Mouse (Mus musculus): ENCODE results near the gene Vcpkmt.

Gene Vcpkmt

DNA sequence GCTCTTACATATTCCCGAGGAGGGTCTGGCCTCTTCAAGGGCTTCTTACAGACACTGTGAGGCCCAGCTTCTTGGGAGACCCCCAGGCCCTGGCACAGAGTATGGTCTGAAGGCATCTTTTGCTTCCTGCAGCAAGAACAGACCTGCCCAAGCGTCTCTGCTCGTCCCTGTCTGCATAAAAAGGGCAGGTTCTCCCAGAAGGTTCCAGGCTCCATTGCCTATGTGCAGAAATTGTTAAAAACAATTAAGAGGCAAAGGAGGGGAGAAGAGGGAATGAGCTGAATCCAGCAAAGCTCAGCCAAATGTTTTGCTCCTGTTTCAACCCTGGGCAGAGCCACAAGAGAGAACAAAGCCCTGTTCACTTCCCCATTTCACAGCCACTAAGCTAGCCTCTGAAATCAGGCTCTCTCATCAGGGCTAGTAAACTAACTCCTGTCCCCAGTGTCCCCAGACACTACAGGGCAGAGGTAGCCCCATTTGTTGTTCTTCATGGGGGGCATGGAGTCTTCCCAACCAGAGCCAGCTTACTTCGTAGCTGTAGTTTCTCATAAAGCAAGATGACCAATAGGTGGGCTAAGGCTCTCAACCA, 44.4 kb downstream of the Vcpkmt start:
- no peak for DNase-seq (ENCODE audit: extremely low spot score)

DNA sequence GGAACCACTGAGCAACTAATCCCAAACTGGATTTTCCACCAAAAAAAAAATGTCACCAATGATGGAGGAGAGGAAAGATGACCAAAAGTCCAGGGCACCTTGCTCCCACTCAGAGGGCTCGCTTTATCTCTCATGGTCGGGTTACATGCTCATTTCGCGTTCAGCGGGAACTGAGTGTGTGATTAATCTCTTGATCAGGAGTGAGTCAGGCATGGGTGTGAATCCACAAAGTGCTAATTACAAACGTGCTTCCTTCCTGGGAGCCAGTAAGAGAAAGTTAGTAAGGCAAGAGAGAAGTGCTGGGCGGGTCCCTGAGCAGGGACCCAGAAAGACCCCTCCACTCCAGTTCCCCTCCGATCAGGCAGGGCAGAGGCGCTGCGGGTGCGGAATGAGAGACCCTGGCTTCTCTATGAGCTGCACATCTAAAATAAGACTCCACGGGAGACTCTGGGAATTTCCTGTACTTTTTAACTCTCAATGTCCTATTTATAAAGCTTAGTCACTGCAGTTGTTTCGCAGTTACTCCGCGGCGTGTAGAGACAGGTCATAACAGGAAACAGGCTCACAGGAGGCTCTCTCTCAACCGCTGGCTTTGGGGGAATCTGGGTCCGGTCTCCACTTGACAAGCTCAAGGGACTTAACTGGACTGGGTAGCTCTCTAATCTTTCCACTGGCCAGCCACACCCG, 45.0 kb downstream of the Vcpkmt start:
- DNase-seq (ENCODE audit: extremely low spot score), result peak; percentile 55

DNA sequence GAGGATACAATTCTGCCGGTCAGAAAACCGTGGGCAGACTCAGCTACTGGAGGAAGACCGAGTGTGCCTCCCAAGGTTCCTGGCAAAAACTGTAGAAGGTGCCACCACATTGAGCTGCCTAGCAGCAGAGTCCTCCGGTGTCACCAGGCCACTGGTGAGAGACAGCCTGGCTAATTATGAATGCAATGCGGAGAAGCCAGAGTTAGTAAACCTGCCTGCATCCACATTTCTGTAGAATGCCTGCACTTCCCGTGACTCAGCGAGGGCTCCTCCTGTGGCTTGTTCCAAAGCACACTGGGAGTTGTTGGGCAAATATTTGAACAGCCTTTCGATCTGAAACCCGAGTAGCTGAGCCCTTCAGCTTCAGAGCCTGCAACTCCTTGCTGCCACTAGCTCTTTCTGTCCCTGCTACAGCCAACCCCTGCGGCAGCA, 45.6 kb downstream of the Vcpkmt start:
- DNase-seq (ENCODE audit: extremely low spot score), result no peak

DNA sequence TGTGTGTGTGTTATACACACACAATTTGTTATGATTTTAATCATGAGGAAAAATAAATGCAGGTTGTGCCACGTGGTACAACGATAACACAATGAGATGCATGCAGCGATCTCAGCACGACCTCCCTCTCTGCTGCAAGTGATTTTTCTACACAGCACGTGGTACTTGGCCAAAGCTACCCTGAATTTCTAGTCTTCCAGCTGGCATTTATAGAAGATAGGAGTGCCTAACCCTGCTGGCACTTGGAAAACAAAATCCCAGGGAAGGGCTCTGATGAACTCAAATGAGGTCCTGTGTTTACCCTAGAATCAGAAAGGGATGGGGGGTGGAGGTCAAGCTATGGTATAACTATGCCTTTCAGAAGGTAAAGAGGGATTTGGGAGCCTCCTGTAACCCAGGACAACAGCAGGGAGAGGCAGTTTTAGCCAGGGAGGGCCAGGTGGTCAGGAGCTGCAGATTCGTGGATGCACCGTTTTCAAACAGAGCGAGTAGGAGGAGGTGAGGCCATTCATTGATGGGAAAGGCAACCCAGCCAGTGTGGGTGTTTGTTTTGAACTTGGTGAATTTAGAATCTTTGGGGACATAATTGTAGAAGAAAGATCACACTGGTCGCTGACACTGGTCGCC, 46.1 kb downstream of the Vcpkmt start:
- no peak for DNase-seq (ENCODE audit: extremely low spot score)

DNA sequence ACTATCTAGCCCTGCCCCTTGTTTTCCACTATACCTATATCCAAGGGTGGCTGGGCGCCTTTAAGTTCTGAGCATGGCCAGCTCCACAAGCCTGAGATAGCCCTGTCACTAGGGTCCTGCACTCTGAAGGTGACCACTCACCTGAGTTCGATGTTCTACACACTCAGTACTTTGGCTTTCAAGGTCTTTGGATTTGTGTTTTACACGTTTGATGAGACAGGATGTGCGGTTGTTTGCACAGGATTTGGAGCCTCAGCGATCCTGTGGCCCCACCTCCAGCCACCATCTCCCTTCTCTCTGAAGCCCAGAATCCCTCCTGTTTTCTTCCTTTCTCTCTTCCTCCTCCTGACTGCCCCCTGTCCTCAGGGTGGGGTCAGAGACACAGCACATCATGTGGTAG, 49.6 kb downstream of the Vcpkmt start:
- DNase-seq (ENCODE audit: extremely low spot score), result no peak

DNA sequence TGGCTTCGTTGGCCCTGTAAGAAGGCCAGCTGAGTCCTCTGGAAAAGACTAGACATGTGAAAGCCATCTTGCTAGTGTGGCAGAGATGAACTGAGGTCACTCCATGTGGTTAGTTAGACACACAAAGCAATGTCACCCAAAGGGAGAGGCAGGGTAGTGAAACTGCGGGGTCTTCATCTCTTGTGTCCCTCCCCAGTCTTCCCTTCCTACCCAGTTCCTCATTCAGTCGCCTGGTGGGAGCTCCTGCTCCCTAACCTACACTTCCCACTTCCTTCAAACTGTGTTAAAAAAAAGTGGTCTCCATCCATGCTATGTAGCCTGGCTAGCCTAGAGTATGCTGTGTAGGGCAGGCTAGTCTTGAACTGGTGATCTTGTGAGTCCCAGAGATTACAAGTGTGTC, 50.3 kb downstream of the Vcpkmt start:
- DNase-seq (ENCODE audit: extremely low spot score), result no peak

DNA sequence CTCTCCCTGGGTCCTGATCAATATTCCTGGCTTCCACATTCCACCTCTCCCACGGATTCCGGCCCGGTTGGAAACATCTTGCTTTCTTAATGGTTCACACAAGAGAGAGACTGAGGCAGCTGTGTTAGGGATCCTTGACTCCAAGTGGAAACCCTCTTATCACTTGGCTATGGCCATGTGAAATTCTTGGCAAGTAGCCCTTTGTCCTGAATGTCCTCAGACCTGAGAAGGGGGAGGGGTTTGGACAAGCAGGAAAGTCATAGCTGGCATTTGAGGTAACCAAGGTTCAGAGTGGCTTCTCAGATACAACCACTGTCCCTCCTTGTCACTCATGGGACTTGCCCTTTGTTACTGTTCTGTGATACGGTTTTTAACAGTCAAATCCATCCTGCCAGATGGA, 50.7 kb downstream of the Vcpkmt start:
- no peak for DNase-seq (ENCODE audit: extremely low spot score)

DNA sequence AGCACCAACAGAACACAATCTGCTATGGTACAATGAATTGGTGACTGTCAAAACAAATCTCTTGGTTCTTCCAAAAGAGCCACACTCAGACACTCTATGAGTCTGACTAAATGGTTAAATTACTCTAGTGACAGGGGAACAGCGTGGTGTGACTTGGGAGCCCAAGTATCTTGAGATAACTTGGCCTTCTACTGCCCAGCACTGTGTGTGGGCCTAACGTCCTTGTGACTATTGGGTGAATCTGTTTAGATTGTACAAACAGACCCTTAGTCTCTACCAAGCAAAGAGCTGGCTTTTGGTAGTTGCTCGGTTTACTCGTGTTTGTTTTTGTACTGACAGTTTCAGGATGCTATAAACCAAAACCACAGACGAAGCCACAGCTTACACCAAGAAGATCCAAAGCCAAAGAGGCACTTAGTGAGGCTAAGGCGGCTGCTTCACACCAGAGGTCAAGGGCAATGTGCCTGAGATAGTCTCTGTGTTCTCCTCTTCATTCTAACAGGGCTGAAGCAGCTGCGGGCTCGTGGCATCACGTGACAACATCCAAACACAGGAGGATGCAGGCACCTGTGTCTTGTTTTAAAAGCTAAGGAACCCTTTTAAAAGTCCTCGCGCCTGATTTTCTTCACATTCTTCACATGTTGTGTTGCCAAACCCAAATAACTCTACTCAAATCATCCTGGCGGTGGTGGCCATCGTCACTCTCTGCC, 53.0 kb downstream of the Vcpkmt start:
- no peak for DNase-seq (ENCODE audit: extremely low spot score)

DNA sequence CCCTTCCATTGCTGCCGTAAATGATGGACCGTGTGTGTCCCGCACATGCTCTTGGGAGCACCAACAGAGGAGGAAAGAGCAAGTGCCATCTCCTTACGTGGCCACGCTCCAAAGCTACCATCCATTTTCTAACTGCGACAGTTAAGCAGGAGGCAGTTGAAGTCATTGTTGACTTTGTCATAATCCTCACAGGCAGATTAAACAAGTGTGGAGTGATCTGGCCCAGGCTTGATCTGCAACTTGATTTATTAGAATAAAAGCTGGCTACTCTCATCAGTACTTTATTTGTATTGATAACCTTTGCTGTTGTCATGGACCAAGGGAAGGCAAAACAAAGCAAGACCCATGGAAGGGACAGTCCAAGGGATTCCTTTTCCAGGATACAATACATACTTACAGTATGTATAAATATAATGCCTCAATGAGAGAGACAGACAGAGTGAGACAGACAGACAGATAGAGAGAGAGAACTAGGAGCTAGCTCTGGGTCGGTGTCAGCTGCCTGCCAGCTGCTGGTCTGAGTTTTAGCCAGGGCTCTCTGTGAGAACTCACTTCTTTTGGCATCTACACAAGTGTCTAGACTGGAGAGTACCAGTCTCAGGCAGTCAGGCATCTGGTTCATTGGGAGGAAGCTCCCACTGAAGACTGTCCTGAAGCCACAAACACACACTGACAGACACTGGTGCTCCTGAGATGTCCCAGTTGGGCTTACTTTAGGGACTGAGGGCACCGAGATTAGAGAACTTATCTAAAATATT, 54.4 kb downstream of the Vcpkmt start:
- no peak for DNase-seq (ENCODE audit: extremely low spot score)

Measured in embryo, embryonic 9.5 days (tissue).